Mouse (Mus musculus): Measurements from ENCODE around the gene Susd1. TPM values are rescaled to one million over a fixed set of nuclear protein-coding genes. Genes with fewer than 3 reads are reported as not detected.
A peak's percentile ranks its signal among the peaks of the same experiment; 100 is the strongest.

The Susd1 gene
- polyA plus RNA-seq, 1 experiment from 2014 or later = 2.0 TPM

- DNase-seq (ENCODE audit: low spot score) = no peak
- 65% methylated on average over 9 of the region's 9 CpGs for WGBS
- peaks cover 15% of the 10 kb centered on the region for H3K4me1 ChIP-seq
- H3K36me3 ChIP-seq = no peaks in the 10 kb centered on the region
- H3K27me3 ChIP-seq (ENCODE audit: low read depth, poor library complexity, severe bottlenecking) = no peaks in the 10 kb centered on the region
- H3K27ac ChIP-seq = peak overlapping the region; percentile 67
- H3K9me3 ChIP-seq (replicated peaks) = no peaks in the 10 kb centered on the region
- H3K4me3 ChIP-seq = no peak overlapping the region
Measured at GRCm38 (mm10) chr4:59331633-59332032, 106.8 kb downstream of the Susd1 start.

GRCm38 (mm10) chr4:59330961-59331604 lies 107.3 kb downstream of the Susd1 start:
- no peaks in the 10 kb centered on the region for H3K9me3 ChIP-seq (replicated peaks)
- 48% methylated on average over 10 of the region's 10 CpGs for WGBS
- DNase-seq (ENCODE audit: low spot score) = no peak
- H3K4me1 ChIP-seq = peaks cover 15% of the 10 kb centered on the region
- H3K27me3 ChIP-seq (ENCODE audit: low read depth, poor library complexity, severe bottlenecking) = no peaks in the 10 kb centered on the region
- H3K36me3 ChIP-seq = no peaks in the 10 kb centered on the region
- H3K4me3 ChIP-seq = no peak overlapping the region
- H3K27ac ChIP-seq = peak overlapping the region; percentile 67

- Histone ChIP-seq H3K36me3 (no peaks in the 10 kb centered on the region), H3K27me3 (ENCODE audit: low read depth, poor library complexity, severe bottlenecking) (no peaks in the 10 kb centered on the region), H3K9me3 (replicated peaks) (no peaks in the 10 kb centered on the region), H3K4me1 (peaks cover 15% of the 10 kb centered on the region), H3K27ac (no peak overlapping the region), H3K4me3 (no peak overlapping the region)
- DNase-seq (ENCODE audit: low spot score) = no peak
- 87% methylated on average over 19 of the region's 19 CpGs for WGBS
Measured at GRCm38 (mm10) chr4:59329461-59330304, 108.8 kb downstream of the Susd1 start.

GRCm38 (mm10) chr4:59328821-59329220 lies 109.6 kb downstream of the Susd1 start:
- 93% methylated on average over 7 of the region's 7 CpGs for WGBS
- no peak for DNase-seq (ENCODE audit: low spot score)
- Histone ChIP-seq H3K4me3 (no peak overlapping the region), H3K9me3 (replicated peaks) (no peaks in the 10 kb centered on the region), H3K27ac (no peak overlapping the region), H3K4me1 (peaks cover 15% of the 10 kb centered on the region), H3K36me3 (no peaks in the 10 kb centered on the region), H3K27me3 (ENCODE audit: low read depth, poor library complexity, severe bottlenecking) (no peaks in the 10 kb centered on the region)

GRCm38 (mm10) chr4:59327986-59328385 lies 110.4 kb downstream of the Susd1 start:
- H3K9me3 ChIP-seq (replicated peaks) = no peaks in the 10 kb centered on the region
- peaks cover 21% of the 10 kb centered on the region for H3K4me1 ChIP-seq
- no peaks in the 10 kb centered on the region for H3K27me3 ChIP-seq (ENCODE audit: low read depth, poor library complexity, severe bottlenecking)
- no peak for DNase-seq (ENCODE audit: low spot score)
- H3K4me3 ChIP-seq = no peak overlapping the region
- no peak overlapping the region for H3K27ac ChIP-seq
- H3K36me3 ChIP-seq = no peaks in the 10 kb centered on the region
- WGBS = 93% methylated on average over 5 of the region's 5 CpGs

- DNase-seq (ENCODE audit: low spot score) = no peak
- WGBS = 71% methylated on average over 6 of the region's 6 CpGs
- Histone ChIP-seq H3K36me3 (no peaks in the 10 kb centered on the region), H3K4me1 (peaks cover 14% of the 10 kb centered on the region), H3K9me3 (replicated peaks) (no peaks in the 10 kb centered on the region), H3K4me3 (no peak overlapping the region), H3K27me3 (ENCODE audit: low read depth, poor library complexity, severe bottlenecking) (no peaks in the 10 kb centered on the region), H3K27ac (no peak overlapping the region)
Measured at GRCm38 (mm10) chr4:59326031-59326760, 112.2 kb downstream of the Susd1 start.

GRCm38 (mm10) chr4:59324317-59324716 lies 114.1 kb downstream of the Susd1 start:
- Histone ChIP-seq H3K27ac (no peak overlapping the region), H3K9me3 (replicated peaks) (no peaks in the 10 kb centered on the region), H3K36me3 (no peaks in the 10 kb centered on the region), H3K4me1 (peaks cover 9% of the 10 kb centered on the region), H3K4me3 (no peak overlapping the region), H3K27me3 (ENCODE audit: low read depth, poor library complexity, severe bottlenecking) (no peaks in the 10 kb centered on the region)
- no peak for DNase-seq (ENCODE audit: low spot score)
- WGBS = 92% methylated on average over 5 of the region's 5 CpGs

- DNase-seq (ENCODE audit: low spot score) = no peak
- Histone ChIP-seq H3K27ac (no peak overlapping the region), H3K27me3 (ENCODE audit: low read depth, poor library complexity, severe bottlenecking) (no peaks in the 10 kb centered on the region), H3K4me3 (no peak overlapping the region), H3K9me3 (replicated peaks) (no peaks in the 10 kb centered on the region), H3K36me3 (no peaks in the 10 kb centered on the region), H3K4me1 (peaks cover 9% of the 10 kb centered on the region)
- 39% methylated on average over 7 of the region's 7 CpGs for WGBS
Measured at GRCm38 (mm10) chr4:59323231-59323651, 115.2 kb downstream of the Susd1 start.

GRCm38 (mm10) chr4:59322733-59323132 lies 115.7 kb downstream of the Susd1 start:
- 73% methylated on average over 3 of the region's 3 CpGs for WGBS
- DNase-seq (ENCODE audit: low spot score) = no peak
- Histone ChIP-seq H3K27ac (no peak overlapping the region), H3K36me3 (no peaks in the 10 kb centered on the region), H3K4me3 (no peak overlapping the region), H3K27me3 (ENCODE audit: low read depth, poor library complexity, severe bottlenecking) (no peaks in the 10 kb centered on the region), H3K4me1 (peaks cover 9% of the 10 kb centered on the region), H3K9me3 (replicated peaks) (no peaks in the 10 kb centered on the region)

GRCm38 (mm10) chr4:59322056-59322455 lies 116.4 kb downstream of the Susd1 start:
- Histone ChIP-seq H3K27ac (no peak overlapping the region), H3K4me1 (peaks cover 9% of the 10 kb centered on the region)
- WGBS = 84% methylated on average over 6 of the region's 6 CpGs

GRCm38 (mm10) chr4:59321181-59322008 lies 117.0 kb downstream of the Susd1 start:
- Histone ChIP-seq H3K4me3 (no peak overlapping the region), H3K27ac (no peak overlapping the region), H3K36me3 (no peaks in the 10 kb centered on the region), H3K9me3 (replicated peaks) (no peaks in the 10 kb centered on the region), H3K4me1 (peaks cover 9% of the 10 kb centered on the region), H3K27me3 (ENCODE audit: low read depth, poor library complexity, severe bottlenecking) (no peaks in the 10 kb centered on the region)
- 92% methylated on average over 12 of the region's 12 CpGs for WGBS
- no peak for DNase-seq (ENCODE audit: low spot score)

More at GRCm38 (mm10) chr4:59322056-59322455, 116.4 kb downstream of the Susd1 start:
- no peaks in the 10 kb centered on the region for H3K9me3 ChIP-seq (replicated peaks)
- H3K36me3 ChIP-seq = no peaks in the 10 kb centered on the region
- H3K27me3 ChIP-seq (ENCODE audit: low read depth, poor library complexity, severe bottlenecking) = no peaks in the 10 kb centered on the region
- H3K4me3 ChIP-seq = no peak overlapping the region
- DNase-seq (ENCODE audit: low spot score) = no peak
